ENCODE assay signal across 9 mouse cellular contexts in the genomic region with DNA sequence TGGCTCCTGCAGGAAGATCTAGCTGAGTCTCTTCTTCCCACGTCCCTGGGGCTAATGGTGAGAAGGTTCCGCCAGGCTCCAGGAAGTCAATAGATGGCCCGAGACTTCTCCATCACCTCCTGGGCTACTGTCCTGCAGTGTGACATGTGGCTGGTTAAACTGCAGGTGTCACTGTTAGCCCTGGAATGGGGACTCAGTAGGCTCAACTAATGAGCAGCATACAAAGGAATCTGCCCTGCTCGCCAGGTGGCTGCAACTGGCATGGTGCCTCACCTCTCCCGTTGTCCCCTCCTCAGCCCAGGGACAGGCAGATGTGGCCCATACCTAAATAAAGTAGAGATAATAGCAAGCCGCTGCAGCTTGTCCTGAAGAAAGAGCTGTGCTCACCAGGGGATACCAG.
DNase-seq lines count a peak whose midpoint lies in the region; ATAC-seq and TF ChIP-seq lines count a peak whose summit lies in the region.
"Had no signal": no experiment of that assay in that cellular context is flagged by ENCODE, and none has a peak within 500 bp of the region (broad histone marks: within the 10 kb centered on the region; RNA-seq: fewer than 3 reads in every experiment).

No protein-coding gene starts in this region.

- H3K4me1 ChIP-seq in spleen, adult 2 months (ENCODE audit: control insufficient read depth, insufficient read depth, insufficient read length), result no peaks in the 10 kb centered on the region
- H3K4me1 ChIP-seq in hindbrain, embryonic 13.5 days (replicated peaks), result peaks cover 62% of the 10 kb centered on the region
- H3K4me1 ChIP-seq in midbrain, embryonic 12.5 days, result peaks cover 24% of the 10 kb centered on the region

- ATAC-seq in frontal cortex, adult (ENCODE audit: low TSS enrichment), result peak; percentile 68
- ATAC-seq in hindbrain, embryonic 13.5 days (ENCODE audit: low FRiP score), result peak; percentile 39; the same call in 1 of the 2 replicates
- ATAC-seq in midbrain, embryonic 12.5 days (ENCODE audit: low FRiP score, low read depth), result peak; percentile 47; the same call in 1 of the 2 replicates

- H3K4me3 ChIP-seq in spleen, adult 2 months (ENCODE audit: extremely low read depth, insufficient read depth, insufficient read length), result no peak overlapping the region
- no peak overlapping the region for H3K4me3 ChIP-seq in hindbrain, embryonic 13.5 days
- no peak overlapping the region for H3K4me3 ChIP-seq in midbrain, embryonic 12.5 days

- no peak for DNase-seq in frontal cortex, postnatal 14 days (ENCODE audit: low spot score in 2 of 2)
- no peak for DNase-seq in spleen, adult 2 months (ENCODE audit: low read depth in 1 of 2, low spot score in 2 of 2)
- DNase-seq in spleen, postnatal 4 days (ENCODE audit: low spot score in 2 of 2), result no peak
- DNase-seq in thymus, postnatal 36 days, result no peak
- DNase-seq in spleen, postnatal 14 days (ENCODE audit: low spot score in 2 of 2), result no peak

- H3K27ac ChIP-seq in spleen, adult 2 months (ENCODE audit: insufficient read depth, low read length), result no peak overlapping the region
- peak overlapping the region; percentile 62; the same call in 1 of the 2 replicates for H3K27ac ChIP-seq in hindbrain, embryonic 13.5 days
- no peak overlapping the region for H3K27ac ChIP-seq in midbrain, embryonic 12.5 days (replicated peaks)
- H3K27ac ChIP-seq: macrophage had no signal

- no peaks in the 10 kb centered on the region for H3K36me3 ChIP-seq in spleen, adult 2 months (ENCODE audit: control insufficient read depth, insufficient read depth, low read length)
- H3K36me3 ChIP-seq in hindbrain, embryonic 13.5 days, result no peaks in the 10 kb centered on the region
- H3K36me3 ChIP-seq in midbrain, embryonic 12.5 days, result no peaks in the 10 kb centered on the region

- 25% methylated on average over 6 of the region's 6 CpGs for WGBS in spleen, adult 2 months
- 38% methylated on average over 6 of the region's 6 CpGs for WGBS in hindbrain, embryonic 13.5 days
- 33% methylated on average over 6 of the region's 6 CpGs for WGBS in midbrain, embryonic 12.5 days

- H3K4me2 ChIP-seq in hindbrain, embryonic 13.5 days, result no peak overlapping the region
- H3K4me2 ChIP-seq in midbrain, embryonic 12.5 days (replicated peaks), result no peak overlapping the region

- no peaks in the 10 kb centered on the region for H3K27me3 ChIP-seq in spleen, adult 2 months (ENCODE audit: control insufficient read depth, insufficient read depth, low read length)
- H3K27me3 ChIP-seq in hindbrain, embryonic 13.5 days, result no peaks in the 10 kb centered on the region
- H3K27me3 ChIP-seq in midbrain, embryonic 12.5 days, result no peaks in the 10 kb centered on the region

- TF ChIP-seq CTCF in spleen, adult 2 months (IDR thresholded peaks at IDR 0.05; ENCODE audit: extremely low read depth, insufficient read depth, insufficient read length, insufficient replicate concordance), result peak; percentile 4; the same call in 1 of the 2 replicates

- H3K9me3 ChIP-seq in hindbrain, embryonic 13.5 days, result no peaks in the 10 kb centered on the region
- no peaks in the 10 kb centered on the region for H3K9me3 ChIP-seq in midbrain, embryonic 12.5 days

- H3K9ac ChIP-seq in hindbrain, embryonic 13.5 days, result 0 out of 2 replicates have a peak overlapping the region, but pooled peaks have one; percentile 35
- no peak overlapping the region for H3K9ac ChIP-seq in midbrain, embryonic 12.5 days (replicated peaks)

- TF ChIP-seq POLR2A in spleen, adult 2 months (IDR thresholded peaks at IDR 0.05; ENCODE audit: low read depth, low read length), result no peak
